Mouse (Mus musculus): ENCODE measurements around the gene Tmem132e. TPM values are rescaled to one million over a fixed set of nuclear protein-coding genes. Genes with fewer than 3 reads are reported as not detected.

The Tmem132e gene
- total RNA-seq (2012; rRNA removed) (not detected in 2 replicates), total RNA-seq (2014; rRNA removed) (not detected in 2 replicates), polyA plus RNA-seq (2012; ENCODE audit: insufficient read length, low read depth) (not detected in 2 replicates)

DNA sequence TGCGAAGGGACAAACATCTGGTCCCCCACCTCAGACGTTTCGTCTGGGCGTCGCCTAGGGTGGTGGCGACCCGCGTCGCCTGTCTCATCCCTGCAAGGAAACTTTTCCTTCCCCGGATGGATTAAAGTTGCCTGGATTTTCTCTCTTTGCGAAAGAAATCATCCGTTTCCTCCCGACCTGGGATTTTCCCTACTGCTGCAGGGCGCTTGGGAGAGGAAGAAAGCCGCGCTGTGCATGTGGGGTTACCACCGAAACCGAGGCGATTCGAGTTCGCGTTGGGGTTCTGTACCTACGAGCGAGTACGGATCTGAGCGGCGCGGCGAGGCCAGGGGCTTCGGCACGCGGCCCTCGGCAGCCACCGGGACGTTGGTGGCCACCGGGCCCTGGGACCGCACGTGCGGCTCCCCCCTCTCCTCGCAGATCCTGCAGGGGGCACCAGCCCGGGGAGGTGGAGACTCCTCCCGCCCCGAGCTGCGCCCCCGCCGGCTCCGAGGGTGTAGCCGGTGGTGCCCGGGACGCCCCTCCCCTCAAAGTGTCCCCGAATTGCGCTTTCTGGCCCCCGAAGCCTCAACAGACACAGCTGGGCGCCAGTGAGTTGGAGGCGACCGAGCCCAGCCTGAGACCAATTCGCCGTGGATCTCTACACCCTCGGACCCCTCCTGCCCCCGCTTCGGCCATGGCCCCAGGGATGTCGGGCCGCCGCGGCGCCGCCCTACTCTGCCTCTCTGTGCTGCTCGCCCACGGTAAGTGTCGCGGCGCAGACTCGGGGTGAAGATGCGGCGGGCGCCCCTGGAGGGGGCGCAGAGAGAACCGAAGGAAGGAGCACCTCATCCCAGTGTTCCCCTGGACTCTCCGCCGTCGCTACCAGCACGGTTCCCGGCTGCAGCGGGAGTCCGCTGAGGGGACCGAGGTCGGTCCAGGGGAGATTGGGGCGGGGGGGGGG lies at the start of gene Tmem132e:
Tmem132e (plus strand) TSS at position 530 of the 943 bp plus-strand sequence.
- H3K9ac ChIP-seq (ENCODE audit: insufficient read depth, low read depth), result no peak within 1 kb of the TSS
- no peaks in the 10 kb centered on the region for H3K79me2 ChIP-seq (replicated peaks; ENCODE audit: control insufficient read depth, extremely low read depth, insufficient read depth, poor library complexity, severe bottlenecking)
- H3K4me2 ChIP-seq (ENCODE audit: insufficient read depth, low read depth, poor library complexity, severe bottlenecking), result no peak within 1 kb of the TSS
- H3K27me3 ChIP-seq (replicated peaks), result peaks cover 34% of the 10 kb centered on the region
- H3K27ac ChIP-seq (ENCODE audit: insufficient read depth, low read depth), result no peak within 1 kb of the TSS
- dilution Hi-C loops (cut with MboI; ENCODE audit: extremely low pct_ligation_motif_present, extremely low pct_unique_long_range_greater_than_20kb, low sequenced_read_pairs), result no loop called here
- no peak for TF ChIP-seq USF2 (conservative IDR thresholded peaks at IDR 0.05; ENCODE audit: low read depth, low read length)
- TF ChIP-seq MAX (IDR thresholded peaks at IDR 0.05; ENCODE audit: low read length), result no peak
- no peak for TF ChIP-seq ETS1 (conservative IDR thresholded peaks at IDR 0.05; ENCODE audit: low read depth, low read length)
- TF ChIP-seq MAFK (IDR thresholded peaks at IDR 0.05; ENCODE audit: insufficient replicate concordance, low read length), result no peak
- TF ChIP-seq HCFC1 (IDR thresholded peaks at IDR 0.05; ENCODE audit: low read depth, low read length), result no peak
- TF ChIP-seq E2F4 (IDR thresholded peaks at IDR 0.05; ENCODE audit: insufficient replicate concordance, low read depth, low read length), result no peak
- DNase-seq (ENCODE audit: extremely low read depth), result no peak
- no peaks in the 10 kb centered on the region for H3K36me3 ChIP-seq (replicated peaks in 1 of 2; ENCODE audit: control insufficient read depth in 1 of 2, insufficient read depth in 1 of 2, low read length in 1 of 2)
- H3K9me3 ChIP-seq (replicated peaks; ENCODE audit: low read length), result peaks cover 41% of the 10 kb centered on the region
- H3K4me3 ChIP-seq (replicated peaks in 1 of 3; ENCODE audit: low read depth in 2 of 3, low read length in 2 of 3, poor library complexity in 1 of 3), result no peak within 1 kb of the TSS
- in situ Hi-C loops (cut with MboI; ENCODE audit: low pct_ligation_motif_present, low pct_unique_long_range_greater_than_20kb, low sequenced_read_pairs), result no loop called here
- no peaks in the 10 kb centered on the region for H3K4me1 ChIP-seq (ENCODE audit: control insufficient read depth in 1 of 2, insufficient read depth in 2 of 2)

DNA sequence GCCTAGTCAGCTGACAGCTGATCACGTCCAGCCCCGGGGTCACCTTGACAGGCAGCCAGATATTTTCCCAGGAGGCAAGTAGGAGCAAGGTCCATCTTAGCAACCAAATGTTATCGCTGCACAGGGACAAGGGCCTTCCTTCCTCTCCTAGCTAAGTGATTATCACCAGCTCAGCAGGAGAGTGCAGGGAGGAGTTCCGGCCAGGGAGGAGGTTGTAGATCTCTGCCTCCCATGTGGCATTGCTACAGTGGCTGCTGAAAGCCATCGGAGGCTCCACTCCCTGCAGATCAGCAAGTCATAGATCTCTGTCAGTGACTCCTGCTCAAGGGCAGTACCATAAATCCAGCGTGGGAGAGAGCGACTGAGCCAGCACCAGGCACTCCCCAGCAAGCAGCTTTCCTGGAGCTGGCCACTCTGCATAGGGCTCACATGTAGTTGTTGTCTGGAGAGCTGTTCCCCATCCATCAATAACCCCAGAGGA lies 48.7 kb upstream of the Tmem132e start:
- no peak overlapping the region for H3K4me2 ChIP-seq (ENCODE audit: insufficient read depth, low read depth, poor library complexity, severe bottlenecking)
- no peaks in the 10 kb centered on the region for H3K36me3 ChIP-seq (replicated peaks in 1 of 2; ENCODE audit: control insufficient read depth in 1 of 2, insufficient read depth in 1 of 2, low read length in 1 of 2)
- H3K27ac ChIP-seq (ENCODE audit: insufficient read depth, low read depth), result no peak overlapping the region
- H3K4me3 ChIP-seq (replicated peaks in 1 of 3; ENCODE audit: low read depth in 2 of 3, low read length in 2 of 3, poor library complexity in 1 of 3), result no peak overlapping the region
- H3K4me1 ChIP-seq (ENCODE audit: control insufficient read depth in 1 of 2, insufficient read depth in 2 of 2), result no peaks in the 10 kb centered on the region
- no peaks in the 10 kb centered on the region for H3K79me2 ChIP-seq (replicated peaks; ENCODE audit: control insufficient read depth, extremely low read depth, insufficient read depth, poor library complexity, severe bottlenecking)
- in situ Hi-C loops (cut with MboI; ENCODE audit: low pct_ligation_motif_present, low pct_unique_long_range_greater_than_20kb, low sequenced_read_pairs), result no loop called here
- no peak overlapping the region for H3K9ac ChIP-seq (ENCODE audit: insufficient read depth, low read depth)
- TF ChIP-seq USF2 (conservative IDR thresholded peaks at IDR 0.05; ENCODE audit: low read depth, low read length) (no peak), MAX (IDR thresholded peaks at IDR 0.05; ENCODE audit: low read length) (no peak), JUND (conservative IDR thresholded peaks at IDR 0.05; ENCODE audit: low read depth, low read length) (no peak), TBP (conservative IDR thresholded peaks at IDR 0.05; ENCODE audit: low read depth, low read length) (no peak), MAFK (IDR thresholded peaks at IDR 0.05; ENCODE audit: insufficient replicate concordance, low read length) (no peak), HCFC1 (IDR thresholded peaks at IDR 0.05; ENCODE audit: low read depth, low read length) (no peak), SMC3 (IDR thresholded peaks at IDR 0.05; ENCODE audit: low read depth, low read length) (no peak), UBTF (IDR thresholded peaks at IDR 0.05; ENCODE audit: low read depth, low read length) (no peak), POLR2A (IDR thresholded peaks at IDR 0.05; ENCODE audit: low read depth, low read length) (no peak), PAX5 (IDR thresholded peaks at IDR 0.05; ENCODE audit: low read length) (no peak), MAZ (IDR thresholded peaks at IDR 0.05; ENCODE audit: low read depth, low read length) (no peak), POLR2AphosphoS2 (IDR thresholded peaks at IDR 0.05; ENCODE audit: low read depth, low read length) (no peak), IRF4 (IDR thresholded peaks at IDR 0.05; ENCODE audit: low read depth, low read length) (no peak), TCF12 (IDR thresholded peaks at IDR 0.05; ENCODE audit: low read depth, low read length) (no peak), E2F4 (IDR thresholded peaks at IDR 0.05; ENCODE audit: insufficient replicate concordance, low read depth, low read length) (no peak), ZKSCAN1 (IDR thresholded peaks at IDR 0.05; ENCODE audit: borderline replicate concordance, low read depth, low read length) (no peak), BHLHE40 (IDR thresholded peaks at IDR 0.05; ENCODE audit: low read depth, low read length) (no peak), RCOR1 (conservative IDR thresholded peaks at IDR 0.05; ENCODE audit: low read depth, low read length) (no peak)
- dilution Hi-C loops (cut with MboI; ENCODE audit: extremely low pct_ligation_motif_present, extremely low pct_unique_long_range_greater_than_20kb, low sequenced_read_pairs), result no loop called here
- no peaks in the 10 kb centered on the region for H3K9me3 ChIP-seq (replicated peaks; ENCODE audit: low read length)
- DNase-seq (ENCODE audit: extremely low read depth), result no peak
- H3K27me3 ChIP-seq (replicated peaks), result peaks cover 46% of the 10 kb centered on the region

Data from CH12.LX (cell line).